Mouse (Mus musculus) frontal cortex, adult 2 months (tissue): ENCODE results near the gene Prepl. TPM values are rescaled to one million over a fixed set of nuclear protein-coding genes. Genes with fewer than 3 reads are reported as not detected.
A peak's percentile ranks its signal among the peaks of the same experiment; 100 is the strongest.

Experiments
- DNase-seq, 2 experiments: peaks; one replicate each; pipeline ENCODE4 v3.0.0; 2022; ENCODE audit warnings: low spot score in 1 of 2; ENCODE audit errors: extremely low spot score in 1 of 2
- polyA plus RNA-seq: library from polyadenylated mRNA; depleted of rRNA; stranded (reverse); fragments of >200 nt; gene quantifications from 2 replicates; pipeline ENCODE4 v1.2.3, GENCODE M21; 2012

Prepl gene
- polyA plus RNA-seq, 1 experiment, result 223 TPM

DNA sequence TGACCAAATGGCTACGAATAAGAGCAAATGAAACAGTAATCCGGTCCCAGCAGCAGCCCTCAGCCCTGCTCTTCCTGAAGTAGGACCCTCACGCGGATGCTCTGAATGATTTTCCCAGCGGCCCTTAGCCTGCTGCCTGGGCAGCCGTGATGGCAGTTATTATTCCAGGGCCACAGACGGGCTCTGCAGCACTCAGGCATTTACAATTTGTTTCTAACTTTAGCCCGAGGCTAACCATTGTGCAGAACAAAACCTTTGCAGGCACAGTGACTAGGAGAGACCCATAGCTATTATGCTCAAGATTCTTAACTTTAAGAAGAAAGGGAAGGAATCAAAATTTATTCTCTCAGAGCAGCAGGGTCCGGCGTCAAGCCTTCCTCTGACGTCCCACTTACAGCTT is 17.7 kb downstream of the Prepl start:
- DNase-seq, result no peak

DNA sequence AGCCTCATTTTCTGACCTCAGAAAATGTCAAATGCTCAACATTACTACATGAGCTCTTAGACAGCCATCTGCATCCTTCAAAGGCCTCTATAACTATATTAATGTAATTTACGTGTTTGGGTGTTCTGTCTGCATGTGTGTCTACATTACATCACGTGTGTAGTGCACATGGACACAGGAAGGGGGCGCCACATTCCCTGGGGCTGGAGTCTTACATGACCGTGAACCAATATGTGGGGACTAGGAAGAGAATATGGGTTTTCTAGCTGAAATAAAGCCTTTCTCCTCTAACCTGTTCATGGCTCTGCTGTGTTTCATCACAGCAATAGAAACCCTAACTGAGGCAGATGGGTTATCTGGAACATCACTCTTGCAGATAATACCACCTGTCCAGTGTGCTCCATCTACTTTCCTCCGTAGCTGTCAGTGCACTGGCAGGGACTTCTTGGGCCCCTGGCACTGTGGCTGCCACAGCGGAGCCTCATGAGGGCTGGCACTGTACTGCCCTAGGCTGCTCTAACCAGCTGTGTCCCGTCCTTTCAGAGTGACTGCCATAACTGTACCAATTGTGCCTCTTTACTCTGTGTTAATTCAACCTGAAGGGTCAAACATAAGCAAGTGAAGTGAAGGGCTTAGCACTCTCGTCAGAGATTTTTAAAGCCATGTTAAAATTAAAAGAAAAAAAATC is 18.8 kb downstream of the Prepl start:
- no peak for DNase-seq

DNA sequence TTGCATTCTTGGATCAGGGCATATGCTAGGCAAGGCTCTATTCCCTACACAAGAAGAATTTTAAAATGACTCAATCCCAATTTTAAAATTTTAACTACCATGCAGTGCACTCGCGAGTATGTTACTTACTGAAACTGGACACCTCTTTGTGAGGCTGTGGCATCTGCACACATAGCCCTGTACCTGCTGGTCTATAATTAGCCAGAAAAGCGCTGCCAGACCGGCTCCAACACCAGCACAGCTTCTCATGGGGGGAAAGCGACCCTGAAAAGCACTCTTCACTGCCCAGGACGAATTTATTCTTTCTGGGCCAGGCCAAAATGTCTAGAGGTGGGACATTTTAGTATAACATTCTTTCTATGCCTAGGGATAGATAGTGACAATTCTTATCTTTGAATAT is 19.4 kb downstream of the Prepl start:
- DNase-seq, result no peak

DNA sequence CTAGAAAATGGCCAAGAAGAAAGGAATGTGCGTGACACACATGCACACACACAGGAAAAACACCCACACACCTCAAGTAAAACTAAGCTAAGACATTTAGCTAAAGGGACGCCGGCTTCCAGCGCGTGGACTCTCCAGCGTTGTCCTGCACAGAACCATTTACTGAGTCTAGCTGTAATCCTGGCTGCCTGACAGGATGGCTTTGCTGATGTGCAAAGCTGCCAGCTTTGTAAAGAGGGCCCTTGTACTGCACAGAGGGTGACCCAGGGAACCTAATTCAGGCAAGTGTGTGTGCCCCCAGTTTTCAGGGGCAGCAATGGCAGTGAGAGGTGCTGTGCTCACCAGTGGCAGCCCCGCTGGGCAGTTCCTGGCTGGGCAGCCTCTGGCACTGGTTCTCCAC is 22.7 kb downstream of the Prepl start:
- DNase-seq, result peak in 1 of 2 experiments; percentile 48

DNA sequence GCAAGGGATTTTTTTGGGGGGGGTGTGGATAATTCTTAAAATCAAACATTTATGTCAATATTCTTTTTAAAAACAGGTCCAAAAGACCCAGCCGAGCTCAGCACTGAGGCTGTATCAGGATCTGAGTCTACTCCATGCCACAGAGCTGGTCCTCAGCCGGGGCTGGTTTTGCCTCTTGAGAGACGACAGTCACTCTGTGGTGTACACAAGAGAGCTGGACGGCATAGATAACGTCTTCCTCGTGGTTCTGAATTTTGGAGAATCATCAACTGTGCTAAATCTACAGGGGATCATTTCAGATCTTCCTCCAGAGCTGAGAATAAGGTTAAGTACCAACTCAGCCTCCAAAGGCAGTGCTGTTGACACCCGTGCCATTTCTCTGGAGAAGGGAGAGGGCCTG is 26.5 kb downstream of the Prepl start:
- DNase-seq, result no peak

DNA sequence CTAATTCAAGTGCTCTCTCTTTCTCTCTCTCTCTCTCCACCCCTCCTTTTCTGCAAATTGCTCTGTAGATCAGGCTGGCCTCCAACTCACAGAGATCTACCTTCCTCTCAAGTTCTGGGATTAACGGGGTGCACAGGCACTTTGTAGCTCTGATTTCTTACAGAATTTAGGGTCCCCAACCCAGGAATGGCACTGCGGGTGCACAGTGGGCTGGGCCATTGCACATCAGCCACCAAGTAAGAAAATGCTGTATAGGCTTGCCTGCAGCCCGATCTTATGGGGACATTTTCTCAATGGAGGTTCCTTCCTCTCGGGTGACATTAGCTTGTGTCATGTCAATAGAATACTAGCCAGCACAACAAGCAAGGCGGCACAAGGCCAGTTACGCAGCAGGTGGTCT is 30.9 kb downstream of the Prepl start:
- no peak for DNase-seq

DNA sequence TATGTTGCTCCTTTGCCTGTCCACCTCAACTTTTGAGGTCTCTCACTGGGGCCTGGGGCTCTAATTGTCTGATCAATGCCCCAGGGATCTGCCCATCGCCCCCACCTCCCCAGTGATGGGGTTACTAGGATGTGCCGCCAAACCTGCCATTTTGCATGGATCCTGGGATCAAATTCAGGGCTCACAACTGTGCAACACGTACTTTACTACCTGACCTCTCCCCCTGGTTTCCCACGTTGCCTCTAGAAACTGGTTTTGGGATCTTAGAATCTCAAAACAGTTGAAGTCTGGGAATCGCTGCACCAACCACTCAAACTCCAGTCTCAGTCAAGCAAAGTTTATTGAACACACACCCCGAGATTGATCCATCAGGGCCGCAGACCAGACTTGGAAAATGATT is 31.8 kb downstream of the Prepl start:
- no peak for DNase-seq

DNA sequence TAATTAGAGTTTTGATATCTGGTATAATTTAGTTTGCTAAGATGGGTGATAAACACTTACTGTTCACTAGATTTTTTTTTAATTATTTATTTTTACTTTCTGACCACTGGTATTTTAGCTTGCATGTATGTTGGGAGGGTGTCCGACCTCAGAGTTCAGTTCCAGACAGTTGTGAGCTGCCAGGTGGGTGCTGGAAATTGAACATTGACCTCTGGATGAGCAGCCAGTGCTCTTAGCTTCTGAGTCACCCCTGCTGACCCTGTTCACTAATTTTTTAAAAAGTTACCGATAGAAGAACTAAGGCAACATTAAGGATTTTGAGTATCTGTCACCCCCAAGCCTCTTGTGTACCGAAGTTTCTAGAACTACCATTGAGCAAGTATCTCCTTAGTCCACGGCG is 41.7 kb downstream of the Prepl start:
- no peak for DNase-seq

DNA sequence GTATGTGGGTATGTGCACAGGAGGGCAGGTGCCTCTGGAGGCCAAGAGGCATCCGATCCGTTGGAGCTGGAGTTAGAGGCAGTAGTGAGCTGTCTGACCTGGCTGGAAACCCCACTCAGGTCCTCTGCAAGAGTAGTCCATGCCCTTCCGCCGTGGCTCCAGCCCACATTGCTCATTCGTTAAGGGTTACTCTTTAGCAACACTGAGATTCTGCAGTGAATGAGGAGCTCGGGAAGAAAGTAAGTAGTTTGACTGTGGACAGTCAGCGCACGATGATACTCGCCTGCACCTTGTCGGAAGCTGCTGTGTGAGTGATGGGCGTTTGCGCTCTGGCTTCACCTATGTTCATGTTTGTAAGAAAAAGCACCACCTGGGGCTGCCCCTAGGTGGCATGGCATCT is 44.9 kb downstream of the Prepl start:
- no peak for DNase-seq

DNA sequence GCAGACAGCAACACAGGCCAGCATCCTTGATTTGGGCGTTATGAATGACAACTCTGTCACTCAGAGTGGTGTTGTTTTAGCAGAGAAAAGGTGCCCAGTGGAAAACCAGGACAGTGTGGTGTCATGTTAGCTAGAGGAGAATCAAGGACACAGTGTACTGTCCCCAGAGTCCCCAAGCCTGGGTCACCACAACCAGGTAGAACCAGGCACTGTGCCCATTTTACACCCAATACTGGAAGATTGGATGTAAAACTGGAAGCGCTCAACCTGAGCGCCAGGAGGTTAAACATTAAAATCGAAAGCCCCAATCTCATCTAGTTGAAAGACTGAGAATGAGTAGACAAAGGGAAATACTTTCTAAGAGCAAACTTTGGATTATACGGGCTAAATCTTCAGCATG is 45.6 kb downstream of the Prepl start:
- DNase-seq, result no peak

DNA sequence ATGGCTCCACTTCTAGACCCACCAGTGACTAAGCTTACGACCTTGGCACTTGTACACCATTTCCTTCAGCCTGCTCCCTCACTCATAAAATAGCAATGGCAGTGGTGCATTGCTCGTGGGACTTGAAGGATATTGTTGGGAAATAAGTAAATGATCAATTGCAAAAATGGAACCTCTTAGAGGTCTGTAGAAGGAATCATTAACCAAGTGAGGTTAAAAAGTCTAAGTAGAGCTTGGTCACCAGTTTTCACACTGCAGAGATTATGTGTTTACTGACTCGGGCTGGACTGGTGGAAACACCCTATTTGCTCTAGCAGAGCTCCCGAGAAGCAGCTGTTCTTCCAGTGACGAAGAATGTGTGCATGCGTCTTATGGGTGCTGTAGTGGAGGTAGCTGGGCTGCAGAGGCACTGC is 46.6 kb downstream of the Prepl start:
- DNase-seq, result no peak

DNA sequence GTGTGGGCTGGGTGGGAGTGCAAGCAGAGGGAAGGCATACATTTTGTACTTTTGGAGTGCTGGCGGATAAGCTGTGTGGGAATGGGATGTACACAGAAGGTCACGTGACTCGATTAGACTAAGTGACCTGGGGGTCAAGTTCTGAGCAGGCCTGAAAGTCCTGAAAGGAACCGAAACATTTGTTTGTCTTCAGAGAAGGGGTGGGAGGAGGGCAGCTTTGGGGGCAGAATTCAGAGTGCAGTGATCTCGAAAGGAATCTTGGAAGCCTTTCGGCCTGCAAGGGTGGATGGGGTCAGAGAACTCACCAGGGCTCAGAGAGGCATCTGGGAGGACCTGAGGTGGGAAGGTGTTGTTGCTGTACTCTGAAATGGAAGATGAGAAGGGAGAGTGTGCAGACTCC is 47.6 kb downstream of the Prepl start:
- no peak for DNase-seq

DNA sequence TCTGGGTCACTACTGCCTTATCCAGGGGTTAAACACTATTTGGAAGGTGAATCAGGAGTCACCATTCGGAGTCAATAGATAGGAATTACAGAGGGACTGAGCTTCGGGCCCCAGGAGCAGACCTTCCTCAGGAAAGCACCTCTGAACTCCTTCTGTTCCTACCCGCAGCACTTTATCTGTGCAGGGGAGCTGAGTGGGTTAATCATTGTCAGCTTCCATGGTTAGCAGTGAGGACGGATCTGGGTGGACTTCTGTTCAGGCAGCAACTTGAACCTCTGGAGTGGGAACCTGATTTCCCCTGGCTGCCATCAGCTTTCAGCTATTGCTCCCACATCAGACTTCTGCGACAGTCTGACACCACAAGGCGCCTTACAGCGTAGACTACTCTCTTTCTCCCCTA is 49.1 kb downstream of the Prepl start:
- no peak for DNase-seq

DNA sequence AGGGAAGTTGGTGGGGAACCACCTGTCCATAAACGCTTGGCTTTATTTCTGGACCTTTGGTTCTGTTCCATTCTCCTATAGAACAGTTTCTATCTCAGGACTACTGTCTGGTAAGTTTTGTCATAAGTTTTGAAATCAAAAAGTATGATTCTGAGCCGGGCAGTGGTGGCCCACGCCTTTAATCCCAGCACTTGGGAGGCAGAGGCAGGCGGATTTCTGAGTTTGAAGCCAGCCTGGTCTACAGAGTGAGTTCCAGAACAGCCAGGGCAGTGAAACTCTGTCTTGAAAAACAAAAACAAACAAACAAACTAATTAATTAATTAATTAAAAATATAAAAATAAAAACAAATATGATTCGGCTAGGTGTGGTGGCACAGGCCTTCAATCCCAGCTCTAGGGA is 51.3 kb downstream of the Prepl start:
- no peak for DNase-seq

DNA sequence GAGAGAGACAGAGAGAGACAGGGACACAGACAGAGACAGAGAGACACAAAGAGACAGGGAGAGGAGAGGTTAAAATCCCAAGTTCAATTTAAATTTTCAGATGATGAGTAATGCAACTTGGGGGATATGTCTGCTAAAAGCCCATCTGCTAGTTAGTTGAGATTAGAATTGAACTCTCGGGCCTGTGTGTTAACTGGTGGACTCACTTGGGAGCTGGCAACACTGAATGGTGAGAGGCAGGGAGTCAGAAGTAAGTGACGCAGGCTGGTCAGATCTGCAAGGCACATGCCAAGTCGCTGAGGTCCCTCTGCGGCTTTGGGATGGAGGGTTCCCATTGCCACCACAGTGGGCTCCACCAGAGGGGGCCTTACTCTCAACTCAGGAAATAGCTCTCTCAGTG is 51.7 kb downstream of the Prepl start:
- DNase-seq, result no peak

DNA sequence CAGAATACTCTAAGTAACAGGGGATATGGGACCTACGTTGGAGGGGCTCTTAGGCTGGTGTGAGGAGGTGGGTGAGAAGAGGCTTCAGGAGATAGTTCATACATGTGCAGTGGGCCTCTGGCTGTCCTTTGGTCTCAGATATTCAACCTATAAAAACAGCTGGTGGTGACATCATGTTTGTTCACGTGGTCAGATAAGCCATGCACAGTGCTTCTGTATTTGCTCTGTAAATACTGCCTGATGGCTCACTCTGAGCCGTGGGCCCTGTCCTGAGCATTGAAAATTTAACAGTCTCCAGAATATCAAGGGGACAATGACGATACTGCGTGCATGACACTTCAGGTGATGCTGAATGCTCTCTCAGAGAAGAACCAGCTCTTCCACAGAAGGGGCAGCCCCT is 52.2 kb downstream of the Prepl start:
- DNase-seq, result no peak

DNA sequence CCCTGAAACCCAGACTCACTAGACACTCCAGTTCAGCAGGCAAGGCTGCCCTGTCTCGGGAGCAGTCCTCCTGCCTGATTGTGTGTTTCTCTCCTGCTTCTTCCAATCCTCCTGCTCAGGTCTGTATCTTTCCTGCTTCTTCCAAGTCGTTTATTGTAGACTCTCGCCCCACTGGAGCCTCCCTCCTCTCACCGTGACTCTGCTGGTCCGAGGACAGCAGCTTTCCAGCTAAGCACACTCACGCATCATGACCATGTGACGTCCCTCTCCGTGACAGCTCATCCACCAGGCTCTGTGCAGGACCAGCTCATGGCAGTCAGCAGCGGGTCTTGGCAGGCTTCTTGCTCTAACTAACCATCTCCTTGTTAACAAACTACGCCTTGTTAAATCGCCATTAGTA is 56.0 kb downstream of the Prepl start:
- DNase-seq, result peak in 1 of 2 experiments; percentile 34

DNA sequence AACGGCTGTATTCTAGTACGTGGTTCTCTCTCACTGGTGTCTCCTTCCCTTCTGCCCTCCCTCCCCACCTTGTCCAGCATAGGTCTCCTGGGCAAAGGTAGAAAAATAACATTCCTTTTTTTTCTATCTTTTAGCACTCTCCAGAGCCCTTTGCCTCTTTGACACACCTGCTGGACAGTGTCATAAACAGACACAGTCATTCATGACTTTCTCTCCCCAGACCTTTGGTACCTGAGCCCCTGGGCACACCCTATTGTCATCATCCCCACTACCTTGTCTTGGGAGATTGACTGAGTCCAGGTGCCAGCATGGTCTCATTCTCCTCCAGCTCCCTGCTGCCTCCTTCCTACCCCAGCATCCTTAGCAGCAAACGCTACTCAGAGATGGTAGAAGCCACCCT is 57.0 kb downstream of the Prepl start:
- no peak for DNase-seq

DNA sequence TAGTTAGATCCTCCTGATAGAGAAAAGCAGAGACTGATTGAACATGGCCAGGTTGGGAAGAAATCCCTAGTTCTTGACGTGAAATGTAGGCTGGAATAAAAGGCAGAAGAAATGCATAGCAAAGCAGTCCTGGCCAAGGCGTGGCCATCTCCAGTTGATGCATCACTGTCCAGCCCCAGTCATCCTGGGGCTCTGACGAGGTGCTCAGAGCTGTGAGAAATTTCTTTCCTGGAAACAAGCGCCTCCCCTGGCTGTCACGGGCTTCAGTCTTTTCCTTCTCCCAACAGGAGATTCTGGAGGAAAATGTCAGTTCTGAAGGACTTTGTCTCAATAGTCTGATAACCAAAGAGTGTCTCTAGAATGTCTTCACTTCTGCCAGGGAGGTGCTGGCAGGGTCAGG is 59.4 kb downstream of the Prepl start:
- no peak for DNase-seq

DNA sequence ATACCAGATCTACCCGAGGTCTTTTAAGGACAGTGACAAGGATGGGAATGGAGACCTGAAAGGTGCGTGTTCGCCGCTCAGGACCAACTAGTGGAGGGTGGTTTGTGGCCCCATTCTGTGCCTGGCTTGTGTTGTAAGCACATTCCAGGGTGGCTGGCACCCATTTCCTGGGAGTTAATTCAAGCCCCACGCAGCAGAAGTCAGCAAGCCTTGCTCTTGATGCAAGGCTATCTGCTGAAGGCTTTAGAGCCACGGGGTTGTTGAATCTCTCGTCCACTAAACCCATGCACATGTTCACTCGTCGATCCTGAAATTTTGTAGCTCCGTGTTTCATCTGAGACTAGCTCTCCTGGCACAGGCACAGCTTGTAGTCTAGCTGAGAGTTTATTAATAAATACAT is 61.2 kb downstream of the Prepl start:
- no peak for DNase-seq

DNA sequence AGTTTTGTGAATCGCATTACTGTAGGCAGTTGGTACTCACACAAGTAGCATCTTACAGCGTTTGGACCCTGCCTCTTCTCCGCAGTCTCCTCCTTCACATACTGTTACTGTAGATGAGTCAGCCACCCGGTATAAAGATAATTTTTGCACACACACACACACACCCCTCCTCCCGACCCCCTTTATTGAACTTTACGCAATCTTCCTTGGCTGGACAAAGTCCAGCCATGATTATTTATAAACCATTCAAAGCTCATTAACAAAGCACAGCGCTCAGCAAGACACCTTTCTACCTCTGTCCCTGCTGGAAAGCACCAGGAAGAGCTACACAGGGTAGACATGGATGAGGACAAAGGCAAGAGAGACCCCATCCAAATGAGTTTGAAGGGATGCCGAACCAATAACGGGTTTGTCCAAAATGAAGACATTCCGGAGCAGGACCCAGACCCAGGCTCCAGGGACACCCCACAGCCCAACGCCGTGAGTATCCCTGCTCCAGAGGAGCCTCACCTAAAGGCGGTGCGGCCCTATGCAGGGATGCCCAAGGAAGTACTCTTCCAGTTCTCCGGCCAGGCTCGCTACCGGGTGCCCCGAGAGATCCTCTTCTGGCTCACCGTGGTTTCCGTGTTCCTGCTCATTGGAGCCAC is 61.8 kb downstream of the Prepl start, which contains the start of gene Slc3a1:
Gene Slc3a1 (plus strand): TSS at position 284 of the 647 bp plus-strand sequence.
- no peak for DNase-seq

DNA sequence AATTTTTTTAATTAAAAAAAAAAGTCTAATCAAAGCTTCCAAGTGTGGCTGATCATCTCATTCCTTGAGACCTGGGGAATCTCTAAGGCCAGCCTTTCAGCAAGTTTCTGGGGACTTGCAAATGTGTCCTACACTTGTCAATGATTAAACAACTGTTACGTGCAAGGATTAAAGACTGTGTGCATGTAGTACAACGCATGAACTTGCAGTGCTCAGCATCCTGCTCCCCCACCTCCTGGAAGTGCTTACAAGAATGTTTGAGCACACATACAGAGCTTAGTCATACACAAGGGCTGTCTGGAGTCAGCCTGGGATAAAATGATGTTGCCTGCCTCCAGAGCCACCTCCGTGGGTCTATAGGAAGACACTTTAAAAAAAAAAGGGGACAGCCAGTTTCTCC is 62.8 kb downstream of the Prepl start:
- DNase-seq, result no peak

DNA sequence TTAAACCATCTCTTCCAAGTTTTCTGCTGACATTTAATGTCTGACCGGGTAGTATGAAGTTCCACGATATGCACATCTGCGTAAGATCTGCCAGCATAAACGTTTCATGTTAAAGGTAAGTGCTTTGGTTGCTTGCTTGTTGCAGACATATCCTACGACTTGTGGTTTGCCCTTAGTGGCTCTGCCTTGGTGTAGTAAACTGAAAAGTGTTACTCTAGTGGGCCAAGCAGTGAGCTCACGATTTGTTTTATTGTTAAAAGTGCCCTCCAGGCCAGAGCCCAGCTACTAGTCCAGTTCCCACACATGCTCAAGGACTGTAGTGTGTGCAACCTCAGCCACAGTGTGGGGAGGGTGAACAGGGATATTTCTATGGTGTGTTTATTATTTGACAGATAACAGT is 63.6 kb downstream of the Prepl start:
- no peak for DNase-seq
